Mouse (Mus musculus): ENCODE results near the gene Med24. TPM values are rescaled to one million over a fixed set of nuclear protein-coding genes. Genes with fewer than 3 reads are reported as not detected.

Med24 gene
- total and polyA plus RNA-seq, 2 experiments from 2014 or later, result 48.3 to 88.6 TPM

- no peak overlapping the region for H3K9ac ChIP-seq (replicated peaks; ENCODE audit: low read length)
- peaks cover 51% of the 10 kb centered on the region for H3K4me1 ChIP-seq (ENCODE audit: insufficient read depth, low read length)
- ATAC-seq (no peak), DNase-seq (ENCODE audit: low spot score) (no peak)
- H3K9me3 ChIP-seq (ENCODE audit: low read length), result no peaks in the 10 kb centered on the region
- no peak for TF ChIP-seq CTCF (IDR thresholded peaks at IDR 0.05; ENCODE audit: low read depth)
- 85% methylated on average over 5 of the region's 5 CpGs for WGBS
- H3K36me3 ChIP-seq (ENCODE audit: insufficient read depth, low read length), result peaks cover 21% of the 10 kb centered on the region
- no peaks in the 10 kb centered on the region for H3K27me3 ChIP-seq (ENCODE audit: insufficient read depth, low read length)
- no peak overlapping the region for H3K4me2 ChIP-seq (ENCODE audit: low read depth, low read length)
- no peak overlapping the region for H3K4me3 ChIP-seq (ENCODE audit: low read length)
- peak overlapping the region; percentile 79 for H3K27ac ChIP-seq
Observed at GRCm38 (mm10) chr11:98753264-98753663, 24.0 kb upstream of the Med24 start.

- Histone ChIP-seq H3K4me3 (ENCODE audit: low read length) (no peak overlapping the region), H3K36me3 (ENCODE audit: insufficient read depth, low read length) (peaks cover 19% of the 10 kb centered on the region), H3K9ac (replicated peaks; ENCODE audit: low read length) (no peak overlapping the region; the same call in 1 of the 2 replicates), H3K9me3 (ENCODE audit: low read length) (no peaks in the 10 kb centered on the region), H3K27me3 (ENCODE audit: insufficient read depth, low read length) (no peaks in the 10 kb centered on the region), H3K4me2 (ENCODE audit: low read depth, low read length) (no peak overlapping the region), H3K4me1 (ENCODE audit: insufficient read depth, low read length) (peaks cover 56% of the 10 kb centered on the region), H3K27ac (peak overlapping the region; percentile 95; the same call in 1 of the 2 replicates)
- ATAC-seq (no peak), DNase-seq (ENCODE audit: low spot score) (no peak)
- 72% methylated on average over 10 of the region's 10 CpGs for whole genome bisulfite sequencing
- no peak for TF ChIP-seq CTCF (IDR thresholded peaks at IDR 0.05; ENCODE audit: low read depth)
Observed at GRCm38 (mm10) chr11:98752562-98753140, 23.4 kb upstream of the Med24 start.

GRCm38 (mm10) chr11:98751221-98751782, 22.1 kb upstream of the Med24 start:
- DNase-seq (ENCODE audit: low spot score), result no peak
- Histone ChIP-seq H3K9ac (replicated peaks; ENCODE audit: low read length) (peak overlapping the region; percentile 37), H3K4me3 (ENCODE audit: low read length) (no peak overlapping the region), H3K27me3 (ENCODE audit: insufficient read depth, low read length) (no peaks in the 10 kb centered on the region), H3K4me2 (ENCODE audit: low read depth, low read length) (peak overlapping the region; percentile 61), H3K9me3 (ENCODE audit: low read length) (no peaks in the 10 kb centered on the region), H3K36me3 (ENCODE audit: insufficient read depth, low read length) (peaks cover 11% of the 10 kb centered on the region), H3K27ac (peak overlapping the region; percentile 95), H3K4me1 (ENCODE audit: insufficient read depth, low read length) (peaks cover 67% of the 10 kb centered on the region)
- WGBS, result 6% methylated on average over 6 of the region's 6 CpGs
- no peak for ATAC-seq
- no peak for TF ChIP-seq CTCF (IDR thresholded peaks at IDR 0.05; ENCODE audit: low read depth)

- Histone ChIP-seq H3K9me3 (ENCODE audit: low read length) (no peaks in the 10 kb centered on the region), H3K4me1 (ENCODE audit: insufficient read depth, low read length) (peaks cover 74% of the 10 kb centered on the region), H3K27me3 (ENCODE audit: insufficient read depth, low read length) (no peaks in the 10 kb centered on the region), H3K4me3 (ENCODE audit: low read length) (no peak overlapping the region; the same call in 1 of the 2 replicates), H3K4me2 (ENCODE audit: low read depth, low read length) (peak overlapping the region; percentile 61), H3K27ac (peak overlapping the region; percentile 95), H3K36me3 (ENCODE audit: insufficient read depth, low read length) (peaks cover 8% of the 10 kb centered on the region), H3K9ac (replicated peaks; ENCODE audit: low read length) (peak overlapping the region; percentile 37)
- peak; percentile 10; the same call in 1 of the 2 replicates for TF ChIP-seq CTCF (IDR thresholded peaks at IDR 0.05; ENCODE audit: low read depth)
- ATAC-seq (peak; percentile 77), DNase-seq (ENCODE audit: low spot score) (peak; percentile 94)
- WGBS, result 9% methylated on average over 17 of the region's 17 CpGs
Observed at GRCm38 (mm10) chr11:98750351-98751201, 21.3 kb upstream of the Med24 start.

GRCm38 (mm10) chr11:98749716-98750115, 20.5 kb upstream of the Med24 start:
- DNase-seq (ENCODE audit: low spot score) (peak; percentile 84), ATAC-seq (no peak)
- H3K27ac ChIP-seq, result peak overlapping the region; percentile 95
- H3K4me3 ChIP-seq (ENCODE audit: low read length), result peak overlapping the region; percentile 6; the same call in 1 of the 2 replicates
- H3K9me3 ChIP-seq (ENCODE audit: low read length), result no peaks in the 10 kb centered on the region
- H3K4me2 ChIP-seq (ENCODE audit: low read depth, low read length), result peak overlapping the region; percentile 61
- WGBS, result 7% methylated on average over 5 of the region's 5 CpGs
- no peak for TF ChIP-seq CTCF (IDR thresholded peaks at IDR 0.05; ENCODE audit: low read depth)
- no peaks in the 10 kb centered on the region for H3K27me3 ChIP-seq (ENCODE audit: insufficient read depth, low read length)
- H3K4me1 ChIP-seq (ENCODE audit: insufficient read depth, low read length), result peaks cover 81% of the 10 kb centered on the region
- peak overlapping the region; percentile 37 for H3K9ac ChIP-seq (replicated peaks; ENCODE audit: low read length)
- H3K36me3 ChIP-seq (ENCODE audit: insufficient read depth, low read length), result peaks cover 8% of the 10 kb centered on the region

- ATAC-seq (no peak), DNase-seq (ENCODE audit: low spot score) (peak; percentile 77)
- Histone ChIP-seq H3K4me3 (ENCODE audit: low read length) (peak overlapping the region; percentile 6), H3K4me1 (ENCODE audit: insufficient read depth, low read length) (peaks cover 81% of the 10 kb centered on the region), H3K27me3 (ENCODE audit: insufficient read depth, low read length) (no peaks in the 10 kb centered on the region), H3K27ac (peak overlapping the region; percentile 95), H3K9me3 (ENCODE audit: low read length) (no peaks in the 10 kb centered on the region), H3K4me2 (ENCODE audit: low read depth, low read length) (peak overlapping the region; percentile 61), H3K36me3 (ENCODE audit: insufficient read depth, low read length) (peaks cover 5% of the 10 kb centered on the region), H3K9ac (replicated peaks; ENCODE audit: low read length) (peak overlapping the region; percentile 37)
- 10% methylated on average over 15 of the region's 15 CpGs for WGBS
- peak; percentile 46 for TF ChIP-seq CTCF (IDR thresholded peaks at IDR 0.05; ENCODE audit: low read depth)
Observed at GRCm38 (mm10) chr11:98748506-98749416, 19.5 kb upstream of the Med24 start.

Measured in hindbrain, postnatal 0 days (tissue).